Mouse (Mus musculus) v-Abl transformed pro-B cells (cell line): ENCODE measurements around the gene Vmn1r41.

Source experiments
- in situ Hi-C, 2 experiments: fragments of 400-800 bp; cut with MboI; formaldehyde crosslinking; loops; one replicate each; pipeline ENCODE4 v1.15.1; 2025; ENCODE audit not compliant: unreplicated experiment in 2 of 2

Vmn1r41 gene

DNA sequence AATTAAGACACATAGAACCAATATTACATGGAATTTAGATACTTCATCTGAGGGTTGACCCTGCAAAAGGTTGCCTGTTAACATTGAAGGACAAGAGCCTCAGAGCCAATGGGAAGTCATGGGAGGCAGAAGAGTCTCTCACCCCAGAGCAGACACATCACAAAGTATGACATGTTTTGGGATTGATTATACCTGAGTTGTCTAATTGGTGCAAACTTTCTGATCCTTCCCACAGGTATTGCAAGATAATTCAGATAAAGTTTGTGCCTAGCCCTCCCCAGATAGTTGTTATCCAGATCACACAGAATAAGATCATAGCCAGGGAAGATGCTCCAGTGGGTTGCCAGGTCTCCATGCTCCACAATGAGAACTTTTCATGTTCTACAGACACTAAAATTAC, at the start of gene Vmn1r41:
Vmn1r41 (plus strand) TSS at position 301 of the 400 bp plus-strand sequence.
- in situ Hi-C loops = no loop called here

DNA sequence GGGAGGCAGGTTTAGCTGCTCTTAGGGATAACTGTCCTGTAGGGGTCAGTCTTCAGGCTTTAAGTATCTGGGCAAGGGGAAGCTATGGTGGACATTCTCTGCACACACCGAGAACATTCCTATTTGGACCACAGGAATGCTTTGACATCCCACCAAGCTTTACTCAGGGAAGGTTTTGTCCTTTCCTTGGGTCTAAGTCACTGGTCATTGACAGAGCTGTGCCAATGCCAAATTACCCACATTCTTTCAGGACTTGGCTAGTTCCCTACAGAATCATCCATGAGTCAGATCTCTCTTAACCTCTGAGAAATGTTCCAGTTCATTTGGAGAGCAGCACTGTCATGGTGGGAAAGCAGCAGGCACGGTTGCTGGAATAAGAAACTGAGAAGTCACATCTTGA, 33.9 kb upstream of the Vmn1r41 start:
- in situ Hi-C loops = no loop called here

- in situ Hi-C loops = no loop called here
Observed at GRCm38 (mm10) chr6:89707240-89707639, 33.3 kb upstream of the Vmn1r41 start, which contains the start of gene Vmn1r40. TSS of gene Vmn1r40 (plus strand) at chr6:89707540.

GRCm38 (mm10) chr6:89718051-89718450, 22.5 kb upstream of the Vmn1r41 start:
- in situ Hi-C loops = no loop called here

- in situ Hi-C loops = no loop called here
Observed at GRCm38 (mm10) chr6:89742811-89743210, 2.2 kb downstream of the Vmn1r41 start.

GRCm38 (mm10) chr6:89790231-89790630, 49.7 kb downstream of the Vmn1r41 start:
- in situ Hi-C loops = no loop called here
